ENCODE assay signal across 8 mouse cellular contexts in genomic region chr12:104593526-104594155, GRCm38 (mm10).
DNase-seq lines count a peak whose midpoint lies in the region; ATAC-seq and TF ChIP-seq lines count a peak whose summit lies in the region.

No protein-coding gene starts in this region.

- 0 out of 2 replicates have a peak, but pooled peaks have one; percentile 3 for TF ChIP-seq CTCF in hindbrain, postnatal 0 days (IDR thresholded peaks at IDR 0.05; ENCODE audit: low read depth)
- TF ChIP-seq CTCF in left cerebral cortex, adult 2 months (IDR thresholded peaks at IDR 0.05) = no peak

- ATAC-seq in hindbrain, postnatal 0 days = peak; percentile 80
- no peak for ATAC-seq in activated CD4-positive, CD25-positive, alpha-beta regulatory T cell, adult 4 months

- H3K9me3 ChIP-seq in hindbrain, postnatal 0 days (ENCODE audit: low read length) = no peaks in the 10 kb centered on the region

- peak overlapping the region; percentile 34; the same call in 1 of the 2 replicates for H3K4me2 ChIP-seq in hindbrain, postnatal 0 days (ENCODE audit: low read depth, low read length)

- no peaks in the 10 kb centered on the region for H3K27me3 ChIP-seq in hindbrain, postnatal 0 days (ENCODE audit: insufficient read depth, low read length)

- H3K9ac ChIP-seq in hindbrain, postnatal 0 days (replicated peaks; ENCODE audit: low read length) = no peak overlapping the region

- peaks cover 5% of the 10 kb centered on the region; the same call in 1 of the 2 replicates for H3K4me1 ChIP-seq in hindbrain, postnatal 0 days (ENCODE audit: insufficient read depth, low read length)

- no peaks in the 10 kb centered on the region for H3K36me3 ChIP-seq in hindbrain, postnatal 0 days (ENCODE audit: insufficient read depth, low read length)

- 16% methylated on average over 19 of the region's 19 CpGs for WGBS in hindbrain, postnatal 0 days

- no peak overlapping the region for H3K4me3 ChIP-seq in hindbrain, postnatal 0 days (ENCODE audit: low read length)
- H3K4me3 ChIP-seq in left cerebral cortex, adult 2 months = no peak overlapping the region

- H3K27ac ChIP-seq in hindbrain, postnatal 0 days = 0 out of 2 replicates have a peak overlapping the region, but pooled peaks have one; percentile 26
- no peak overlapping the region for H3K27ac ChIP-seq in left cerebral cortex, adult 2 months

- DNase-seq in adrenal gland, postnatal 36 days = peak; percentile 54 to 72
- peak; percentile 66 for DNase-seq in embryo, embryonic 10.5 days (ENCODE audit: low spot score)
- DNase-seq in gastrocnemius, adult 8-10 months (ENCODE audit: low spot score in 2 of 2) = peak; percentile 35 to 69
- peak; percentile 87 for DNase-seq in hindbrain, postnatal 0 days (ENCODE audit: low spot score)
- DNase-seq in left cerebral cortex, adult 2 months (ENCODE audit: extremely low spot score in 1 of 2, low spot score in 2 of 2) = peak; percentile 13 to 31
- peak; percentile 39 for DNase-seq in ovary, adult 18-20 months (ENCODE audit: low spot score)
- no peak for DNase-seq in urinary bladder, adult 18-20 months (ENCODE audit: low spot score in 2 of 2)

- intact Hi-C loops in left cerebral cortex, adult 2 months (cut with DNase I) = no loop called here

Comparison
In these comparisons a context has a peak if more than half of its experiments do, and no peak if none do; other contexts are left out.
1. DNase-seq: peak in adrenal gland, postnatal 36 days (2 of 2), embryo, embryonic 10.5 days (single experiment), gastrocnemius, adult 8-10 months (2 of 2), hindbrain, postnatal 0 days (single experiment), left cerebral cortex, adult 2 months (2 of 2) and ovary, adult 18-20 months (single experiment); none in urinary bladder, adult 18-20 months (0 of 2).